In the genomic region with DNA sequence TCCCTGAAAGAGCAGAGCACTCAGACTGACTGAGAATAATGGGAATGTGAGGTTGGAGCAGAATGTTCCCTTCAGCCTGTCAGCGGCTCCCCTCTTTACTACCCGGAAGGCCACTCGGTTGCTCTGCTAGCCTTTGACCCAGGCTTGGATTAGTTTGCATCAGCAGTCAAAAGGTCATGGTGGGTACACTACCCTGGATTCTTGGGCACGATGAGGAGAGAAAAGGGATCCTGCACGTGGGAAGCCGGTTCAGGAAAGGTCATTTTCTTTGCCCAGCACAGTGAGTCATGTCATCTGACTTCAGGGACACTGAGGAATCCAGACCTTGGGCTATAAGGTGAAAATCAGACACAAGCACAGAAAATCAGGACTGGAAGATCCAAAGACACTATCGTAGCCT, we compare ENCODE assay signal across 21 mouse cellular contexts.
DNase-seq lines count a peak whose midpoint lies in the region; ATAC-seq lines count a peak whose summit lies in the region.
"Had no signal": no experiment of that assay in that cellular context is flagged by ENCODE, and none has a peak within 500 bp of the region (broad histone marks: within the 10 kb centered on the region; RNA-seq: fewer than 3 reads in every experiment).

No protein-coding gene starts in this region.

- WGBS in heart, embryonic 13.5 days, result 38% methylated on average over 7 of the region's 7 CpGs

- intact Hi-C loops in left cerebral cortex, postnatal 10 days (cut with DNase I), result no loop called here

- no peak overlapping the region for H3K4me2 ChIP-seq in heart, embryonic 13.5 days
- H3K4me2 ChIP-seq: embryonic facial prominence, embryonic 13.5 days; heart, embryonic 11.5 days had no signal

- H3K36me3 ChIP-seq in heart, embryonic 13.5 days, result no peaks in the 10 kb centered on the region
- H3K36me3 ChIP-seq: embryonic facial prominence, embryonic 13.5 days had no signal

- no peak for DNase-seq in heart, adult 9 months (ENCODE audit: low spot score in 2 of 2)
- DNase-seq in 3T3-L1 (ENCODE audit: low read depth, low spot score), result peak; percentile 5
- DNase-seq in adrenal gland, adult 2 months, result peak; percentile 71
- DNase-seq in embryo, embryonic 11 days, result peak; percentile 38
- no peak for DNase-seq in cerebellum, adult 11-12 months
- DNase-seq in left cerebral cortex, postnatal 10 days (ENCODE audit: extremely low spot score in 1 of 2, low spot score in 2 of 2), result no peak
- DNase-seq: cerebellum, postnatal 25 days; gastrocnemius, postnatal 25 days; kidney, adult 11 months; kidney, postnatal 10 days; liver; lung, adult 18-20 months; retina, postnatal 1 day; right cerebral cortex, postnatal 4 days had no signal

- H3K27me3 ChIP-seq in heart, embryonic 13.5 days (replicated peaks), result no peaks in the 10 kb centered on the region
- H3K27me3 ChIP-seq: embryonic facial prominence, embryonic 13.5 days had no signal

- ATAC-seq in heart, embryonic 13.5 days (ENCODE audit: extremely low read depth, insufficient number of reproducible peaks, low FRiP score, low TSS enrichment), result no peak
- ATAC-seq: forebrain, embryonic 16.5 days; hindbrain, postnatal 0 days; Patski had no signal

- no peak overlapping the region for H3K27ac ChIP-seq in heart, embryonic 13.5 days (replicated peaks)
- H3K27ac ChIP-seq: embryonic facial prominence, embryonic 13.5 days; hindbrain, postnatal 0 days; stomach, postnatal 0 days had no signal

- no peaks in the 10 kb centered on the region for H3K9me3 ChIP-seq in heart, embryonic 13.5 days
- H3K9me3 ChIP-seq: embryonic facial prominence, embryonic 13.5 days had no signal

- 0 out of 2 replicates have a peak overlapping the region, but pooled peaks have one; percentile 24 for H3K9ac ChIP-seq in heart, embryonic 13.5 days
- H3K9ac ChIP-seq: embryonic facial prominence, embryonic 13.5 days had no signal

- peaks cover 24% of the 10 kb centered on the region for H3K4me1 ChIP-seq in heart, embryonic 13.5 days

- H3K4me3 ChIP-seq in heart, embryonic 13.5 days, result no peak overlapping the region
- H3K4me3 ChIP-seq: embryonic facial prominence, embryonic 13.5 days had no signal

Comparison
In these comparisons a context has a peak if more than half of its experiments do, and no peak if none do; other contexts are left out.
1. DNase-seq: peak in 3T3-L1 (single experiment), adrenal gland, adult 2 months (single experiment) and embryo, embryonic 11 days (single experiment); none in heart, adult 9 months (0 of 2), cerebellum, adult 11-12 months (single experiment) and left cerebral cortex, postnatal 10 days (0 of 2).